Mouse (Mus musculus) cerebellum, adult 2 months (tissue): ENCODE results near the gene Arhgap24.

ENCODE experiments used
- CTCF ChIP-seq: fragments of 200-500 bp; IDR thresholded peaks from 2 replicates; pipeline ENCODE4 v1.5.1; 2011; ENCODE audit warnings: low read depth, mild to moderate bottlenecking, control low read depth, low read length, moderate library complexity, borderline replicate concordance; ENCODE audit not compliant: insufficient read depth
- POLR2A ChIP-seq: fragments of 200-500 bp; IDR thresholded peaks from 2 replicates; pipeline ENCODE4 v1.6.1; 2011; ENCODE audit warnings: low read length, control low read depth, borderline replicate concordance; ENCODE audit not compliant: insufficient read depth

DNA sequence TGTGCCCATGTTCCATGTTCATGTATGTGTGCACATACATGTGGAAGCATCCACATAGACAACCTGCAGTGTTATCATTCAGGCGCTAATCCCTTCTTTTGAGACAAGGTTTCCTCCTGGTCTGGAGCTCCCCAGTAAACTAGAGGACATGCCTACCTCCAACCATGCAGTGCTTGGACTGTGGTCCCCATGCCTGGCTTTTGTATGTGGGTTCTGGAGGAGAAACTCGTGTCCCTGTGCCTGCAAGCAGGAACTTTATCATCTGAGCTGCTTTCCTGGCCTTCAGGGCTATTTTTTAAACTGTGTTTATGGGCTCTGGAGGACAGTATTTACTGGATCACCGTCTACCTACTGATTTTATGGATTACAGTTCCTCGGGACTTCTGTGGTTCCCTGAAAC, 262.9 kb downstream of the Arhgap24 start:
- TF ChIP-seq POLR2A (no peak), CTCF (no peak)
